Mouse (Mus musculus) megakaryocyte, embryonic 14.5 days (primary cell): ENCODE results near the gene Zfp292.

Experiments used
- FLI1 ChIP-seq: IDR thresholded peaks from 2 replicates; pipeline ENCODE4 v1.6.1; 2012; ENCODE audit warnings: low read length, inconsistent platforms, mixed read lengths
- GATA1 ChIP-seq: IDR thresholded peaks from 3 replicates; pipeline ENCODE4 v1.6.1; 2012; ENCODE audit warnings: mixed read lengths, low read length, inconsistent platforms, borderline replicate concordance

DNA sequence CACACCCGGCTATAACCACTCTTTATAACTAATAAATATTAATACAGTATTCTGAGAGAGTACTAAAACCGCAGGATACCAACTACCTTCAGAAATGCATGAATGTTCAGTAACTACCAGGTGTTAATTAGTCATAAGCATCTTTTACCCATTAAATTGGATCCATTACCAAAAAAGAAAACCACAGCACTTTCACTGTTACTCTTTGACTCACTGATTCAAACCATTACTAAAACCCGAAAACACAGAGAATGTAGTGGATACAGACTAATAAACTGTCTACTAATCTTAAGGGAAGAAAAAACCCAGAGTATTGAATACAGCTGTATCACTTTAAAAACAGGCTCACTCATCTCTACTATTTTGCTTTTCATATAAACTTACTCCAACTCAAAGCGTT is 62.9 kb downstream of the Zfp292 start:
- TF ChIP-seq FLI1 (no peak), GATA1 (no peak)
